Mouse (Mus musculus): ENCODE data around the gene Ubap2.

The Ubap2 gene

DNA sequence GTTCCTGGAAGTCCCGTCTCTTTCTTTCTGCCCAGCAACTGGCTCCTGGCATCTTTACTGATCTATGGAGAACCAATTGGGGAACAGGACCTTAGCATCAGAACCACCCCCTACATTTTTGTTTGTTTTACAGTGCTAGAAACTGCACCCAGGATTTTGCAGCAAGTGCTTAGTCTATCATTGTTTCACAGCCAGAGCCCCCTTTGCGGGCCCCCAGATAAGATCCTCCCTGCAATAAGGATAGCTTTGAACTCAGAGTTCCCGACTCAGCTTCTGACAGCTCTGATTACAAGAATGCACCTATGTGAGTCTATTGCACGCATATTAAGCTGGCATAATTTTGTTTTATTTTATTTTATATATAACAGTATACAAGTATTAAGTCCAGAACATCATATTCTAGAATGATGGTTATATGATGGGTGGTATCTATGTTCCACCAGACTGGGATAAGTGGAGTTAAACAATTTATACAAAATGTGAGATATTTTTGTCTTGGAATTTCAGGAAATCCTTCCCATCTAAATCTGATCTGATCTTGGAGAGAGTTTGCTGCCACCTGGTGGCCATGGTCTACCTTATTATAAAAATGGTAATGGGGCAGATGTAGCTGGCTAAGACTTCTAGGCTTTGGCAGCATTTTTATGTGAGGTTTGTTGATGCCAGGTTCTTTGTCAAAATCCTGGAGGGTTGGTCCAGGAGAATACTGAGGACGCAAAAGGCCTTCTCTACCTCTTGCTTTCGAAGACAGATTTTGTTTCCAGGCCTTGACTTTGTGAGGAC is 109.1 kb downstream of the Ubap2 start:
- peak; percentile 73 for DNase-seq (ENCODE audit: low read depth, low spot score)

DNA sequence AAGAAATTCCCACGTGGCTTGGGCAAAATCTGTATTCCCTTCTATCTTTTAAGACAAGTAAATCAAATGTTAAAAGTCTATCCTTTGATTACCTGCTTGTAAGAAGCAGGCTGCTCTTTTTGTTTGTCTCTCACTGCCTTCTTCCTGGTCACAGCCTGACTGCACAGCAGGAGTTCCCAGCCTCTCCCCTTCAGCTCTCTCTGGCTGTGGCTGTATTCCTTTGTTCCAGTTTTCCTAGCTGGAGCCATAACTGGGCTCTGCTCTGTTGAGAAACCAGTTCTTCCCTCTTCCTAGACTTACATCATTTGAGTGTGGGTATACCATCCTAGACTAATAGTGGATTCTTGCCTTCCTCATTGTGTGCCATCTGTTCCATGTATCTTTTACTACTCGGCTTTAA is 110.0 kb downstream of the Ubap2 start:
- no peak for DNase-seq (ENCODE audit: low read depth, low spot score)

DNA sequence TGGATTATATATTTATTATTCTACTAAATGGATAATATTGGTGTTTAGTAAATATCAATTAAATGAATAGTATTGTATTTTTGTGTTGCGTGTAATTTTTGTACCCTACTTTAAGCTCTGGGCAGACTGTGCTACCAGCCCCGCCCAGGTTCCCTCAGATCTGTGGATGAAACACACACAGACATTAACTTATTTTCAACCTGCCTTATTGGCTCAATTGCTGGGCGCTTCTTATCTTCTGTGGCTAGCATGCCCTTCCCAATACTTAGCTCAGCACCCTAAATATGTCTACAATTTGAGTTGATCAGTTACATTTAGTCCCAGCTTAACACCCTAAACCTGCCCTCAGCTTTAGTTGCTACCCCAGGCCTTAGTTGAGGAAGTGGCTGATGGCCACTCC is 113.7 kb downstream of the Ubap2 start:
- DNase-seq (ENCODE audit: low read depth, low spot score) = no peak

DNA sequence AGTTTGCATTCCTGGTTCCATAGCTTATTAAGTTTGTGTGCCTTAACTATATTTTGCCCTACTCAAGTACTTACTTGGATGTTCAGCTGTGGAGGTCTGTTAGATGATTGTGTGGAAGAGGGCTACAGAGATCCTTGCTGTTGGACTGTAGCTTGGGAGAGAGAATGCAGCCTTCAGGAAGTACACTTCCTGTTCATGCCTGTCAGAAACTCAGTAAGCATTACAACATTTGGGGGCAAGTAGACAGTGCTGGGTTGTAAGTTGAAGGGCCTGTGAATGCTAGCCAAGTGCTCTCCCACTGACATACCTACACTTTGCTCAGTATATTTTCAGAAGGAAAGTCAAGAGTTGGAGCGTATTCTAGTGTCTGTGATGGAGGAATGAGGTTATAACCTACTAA is 116.7 kb downstream of the Ubap2 start:
- no peak for DNase-seq (ENCODE audit: low read depth, low spot score)

DNA sequence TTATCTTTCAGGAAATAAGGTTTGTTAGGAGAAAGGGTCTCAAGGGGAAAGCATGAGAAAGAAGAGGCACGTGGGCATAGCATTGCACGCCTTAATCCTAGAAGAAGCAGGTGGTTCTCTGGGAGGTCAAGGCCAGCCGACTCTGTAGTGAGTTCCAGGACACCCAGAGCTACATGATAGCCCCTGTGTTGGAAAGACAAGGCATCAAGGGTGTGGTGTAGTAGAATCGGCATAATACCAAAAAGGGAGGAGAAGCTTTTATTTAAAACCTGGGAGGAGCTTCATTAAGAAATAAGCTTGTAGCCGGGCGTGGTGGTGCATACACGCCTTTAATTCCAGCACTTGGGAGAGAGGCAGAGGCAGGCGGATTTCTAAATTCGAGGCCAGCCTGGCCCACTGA is 118.0 kb downstream of the Ubap2 start:
- no peak for DNase-seq (ENCODE audit: low read depth, low spot score)

DNA sequence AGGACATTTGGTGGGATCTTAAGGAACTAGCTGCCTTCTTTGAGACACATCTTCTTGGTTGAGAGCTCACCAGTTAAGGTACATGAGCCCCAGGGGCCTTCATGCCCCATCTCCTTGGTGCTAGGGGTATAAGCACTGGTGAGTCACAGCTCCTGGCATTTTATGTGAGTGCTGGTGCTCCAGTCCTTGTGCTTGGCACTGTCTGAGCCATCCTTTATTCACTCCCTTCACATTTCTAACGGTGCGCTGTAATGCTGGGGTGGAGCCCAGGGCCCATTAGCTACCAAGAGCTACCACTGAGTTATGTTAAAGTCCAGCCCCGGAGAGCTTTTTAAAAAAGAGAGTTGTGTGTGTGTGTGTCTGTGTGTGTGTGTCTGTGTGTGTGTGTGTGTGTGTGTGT is 121.8 kb downstream of the Ubap2 start:
- no peak for DNase-seq (ENCODE audit: low read depth, low spot score)

DNA sequence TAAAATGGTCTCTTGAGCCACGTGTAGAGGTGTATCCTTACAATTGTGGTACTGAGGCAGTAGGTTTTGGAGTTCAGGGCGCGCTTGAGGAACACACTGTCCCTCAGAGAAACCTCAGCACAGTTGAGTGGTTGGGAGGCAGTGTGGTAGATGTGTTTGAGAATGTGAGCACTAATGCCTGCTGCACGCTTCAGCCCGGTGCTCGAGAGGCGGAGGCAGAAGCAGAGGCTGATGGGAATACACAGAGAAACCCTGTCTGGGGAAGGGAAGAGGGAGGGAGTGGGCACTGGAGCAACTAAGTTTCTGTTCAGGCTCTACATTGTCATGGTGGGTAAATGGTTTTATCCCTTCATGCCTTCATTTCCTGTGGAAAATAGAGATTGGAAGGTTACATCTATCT is 123.8 kb downstream of the Ubap2 start:
- DNase-seq (ENCODE audit: low read depth, low spot score) = no peak

DNA sequence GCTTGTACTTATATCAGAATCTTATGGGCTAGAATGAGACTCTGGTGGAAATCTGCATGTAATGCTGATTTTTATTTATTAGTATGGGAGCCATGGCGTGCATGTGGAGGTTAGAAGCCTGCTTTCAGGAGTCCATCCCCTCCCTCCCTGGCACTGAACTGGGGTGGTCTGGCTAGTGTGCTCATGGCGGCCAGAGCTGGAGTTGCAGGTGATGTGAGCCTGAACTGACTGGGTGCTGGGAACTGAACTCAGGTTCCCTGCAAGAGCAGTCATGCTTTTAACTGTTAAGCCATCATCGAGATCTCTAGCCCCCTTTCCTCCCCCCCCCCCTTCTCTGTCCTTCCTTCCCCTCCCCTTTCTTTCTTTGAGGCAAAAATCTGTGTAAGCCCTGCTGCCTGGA is 125.1 kb downstream of the Ubap2 start:
- DNase-seq (ENCODE audit: low read depth, low spot score) = no peak
